Mouse (Mus musculus): ENCODE data around the gene Marco. TPM values are rescaled to one million over a fixed set of nuclear protein-coding genes. Genes with fewer than 3 reads are reported as not detected.

Marco gene
- polyA plus RNA-seq, 1 experiment from 2014 or later, result 2.7 TPM

GRCm38 (mm10) chr1:120468891-120469290 lies 35.9 kb downstream of the Marco start:
- Histone ChIP-seq H3K4me3 (ENCODE audit: inconsistent target) (no peak overlapping the region), H3K36me3 (ENCODE audit: inconsistent target) (no peaks in the 10 kb centered on the region), H3K79me2 (ENCODE audit: inconsistent target) (no peaks in the 10 kb centered on the region), H3K27ac (no peak overlapping the region)
- WGBS (ENCODE audit: missing documents), result 19% methylated on average over 15 of the region's 15 CpGs

DNA sequence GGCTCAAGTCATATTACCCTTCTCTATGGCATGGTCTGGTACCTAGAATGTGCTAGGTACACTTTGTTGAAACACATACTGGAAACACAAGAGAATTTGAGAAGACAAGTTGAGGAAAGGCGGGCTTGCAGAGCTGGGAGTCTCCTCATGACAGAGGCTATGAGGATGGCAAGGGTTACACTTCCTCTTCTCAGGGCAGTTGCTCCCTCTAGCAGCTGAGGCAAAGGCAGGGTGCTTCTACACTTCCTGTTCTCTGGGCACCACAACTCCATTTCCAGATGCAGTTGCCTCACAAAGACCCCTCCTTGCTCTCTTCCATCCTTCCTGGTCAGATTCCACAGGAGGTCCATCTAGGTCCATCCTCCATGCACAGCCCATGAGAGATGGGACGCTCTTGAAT lies 37.5 kb downstream of the Marco start:
- Histone ChIP-seq H3K36me3 (ENCODE audit: inconsistent target) (no peaks in the 10 kb centered on the region), H3K27ac (no peak overlapping the region), H3K79me2 (ENCODE audit: inconsistent target) (no peaks in the 10 kb centered on the region), H3K4me3 (ENCODE audit: inconsistent target) (no peak overlapping the region)
- WGBS (ENCODE audit: missing documents), result 43% methylated on average over 2 of the region's 2 CpGs

DNA sequence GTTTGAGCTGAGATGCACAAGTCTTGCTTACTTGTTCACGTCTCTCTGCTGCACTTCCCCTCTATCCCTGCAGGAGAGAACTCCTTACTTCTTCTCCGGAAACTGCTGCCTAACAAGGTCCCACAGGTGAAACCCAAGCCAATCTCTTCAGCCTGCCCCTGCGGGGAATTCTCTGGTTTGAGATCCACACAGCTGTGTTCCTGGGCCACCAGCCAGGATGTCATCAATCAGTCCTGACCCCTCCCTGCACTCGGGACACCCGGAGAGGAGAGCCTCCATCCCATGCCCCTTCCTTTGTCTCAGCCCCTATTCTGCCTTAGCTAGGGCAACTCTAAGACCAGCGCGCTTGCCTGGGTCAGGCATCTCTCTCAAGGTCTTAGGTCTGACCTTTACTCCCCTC lies 38.1 kb downstream of the Marco start:
- Histone ChIP-seq H3K4me3 (ENCODE audit: inconsistent target) (no peak overlapping the region), H3K79me2 (ENCODE audit: inconsistent target) (no peaks in the 10 kb centered on the region), H3K27ac (no peak overlapping the region), H3K36me3 (ENCODE audit: inconsistent target) (no peaks in the 10 kb centered on the region)
- 38% methylated on average over 7 of the region's 7 CpGs for WGBS (ENCODE audit: missing documents)

- Histone ChIP-seq H3K36me3 (ENCODE audit: inconsistent target) (no peaks in the 10 kb centered on the region), H3K4me3 (ENCODE audit: inconsistent target) (no peak overlapping the region), H3K27ac (no peak overlapping the region), H3K79me2 (ENCODE audit: inconsistent target) (no peaks in the 10 kb centered on the region)
- 83% methylated on average over 6 of the region's 6 CpGs for WGBS (ENCODE audit: missing documents)
These were observed 45.8 kb downstream of the Marco start for GRCm38 (mm10) chr1:120459032-120459431.

- 72% methylated on average over 5 of the region's 5 CpGs for WGBS (ENCODE audit: missing documents)
These were observed 46.3 kb downstream of the Marco start for GRCm38 (mm10) chr1:120458524-120458923.

DNA sequence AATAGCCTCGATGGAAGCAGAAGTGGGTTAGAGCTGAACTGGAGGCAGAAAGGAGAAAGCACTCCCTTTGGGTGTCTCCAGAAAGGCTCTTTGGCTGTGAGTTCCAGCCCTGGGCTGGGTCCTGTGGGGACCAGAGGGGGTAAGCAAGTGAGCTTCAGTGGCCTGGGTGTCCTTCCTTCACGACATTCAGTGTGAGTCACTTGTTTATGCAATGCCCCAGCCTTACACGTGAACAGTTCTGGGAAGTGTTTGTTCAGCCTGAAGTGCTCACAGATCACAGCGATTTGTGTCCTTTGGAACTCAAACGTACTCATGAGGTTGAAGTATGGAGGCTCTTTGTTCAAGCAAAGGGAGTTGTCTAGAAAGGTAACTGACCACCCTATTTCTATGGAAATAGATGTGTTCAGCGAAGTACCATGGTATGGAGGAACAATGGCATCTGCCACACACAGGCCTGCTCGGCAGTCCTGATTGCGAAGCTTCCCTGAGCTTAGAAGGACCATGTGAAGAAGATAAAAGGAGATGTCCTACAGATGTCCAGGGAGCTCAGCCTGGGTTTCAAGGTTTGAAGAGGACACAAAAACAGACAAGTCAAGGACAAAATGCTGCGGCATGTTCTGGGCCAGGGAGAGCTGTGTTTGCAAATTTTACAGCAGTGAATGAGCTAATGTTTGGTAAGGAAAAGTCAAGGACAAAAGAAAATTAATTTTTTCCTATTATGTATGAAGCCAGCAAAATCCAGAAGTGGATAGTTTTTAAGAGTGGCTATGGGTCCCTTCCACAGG lies 53.1 kb downstream of the Marco start:
- H3K27ac ChIP-seq, result no peak overlapping the region
- WGBS (ENCODE audit: missing documents), result 76% methylated on average over 9 of the region's 9 CpGs
- H3K79me2 ChIP-seq (ENCODE audit: inconsistent target), result no peaks in the 10 kb centered on the region

More at GRCm38 (mm10) chr1:120458524-120458923, 46.3 kb downstream of the Marco start:
- H3K79me2 ChIP-seq (ENCODE audit: inconsistent target), result no peaks in the 10 kb centered on the region
- H3K4me3 ChIP-seq (ENCODE audit: inconsistent target), result no peak overlapping the region
- H3K36me3 ChIP-seq (ENCODE audit: inconsistent target), result no peaks in the 10 kb centered on the region
- H3K27ac ChIP-seq, result no peak overlapping the region

DNA sequence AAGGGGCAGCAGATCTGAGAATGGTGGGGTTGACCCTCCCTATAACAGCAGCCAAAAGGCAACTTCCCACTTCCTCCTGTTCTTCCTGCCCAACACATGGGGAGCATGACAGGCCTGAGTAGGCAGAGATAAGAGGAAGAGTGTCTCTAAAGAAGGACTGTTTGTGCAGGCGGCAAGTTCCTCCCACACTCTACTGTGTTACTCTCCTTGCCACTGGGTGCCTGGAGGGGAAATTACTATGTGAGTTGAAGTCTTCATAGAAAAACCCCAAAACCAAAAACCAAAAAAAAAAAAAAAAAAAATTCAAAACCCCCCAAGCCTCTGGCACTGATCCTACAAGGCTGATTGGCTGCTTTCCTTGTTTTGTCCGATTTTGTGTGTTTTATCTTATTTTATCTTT lies 55.2 kb downstream of the Marco start:
- H3K79me2 ChIP-seq (ENCODE audit: inconsistent target), result no peaks in the 10 kb centered on the region
- no peak overlapping the region for H3K4me3 ChIP-seq (ENCODE audit: inconsistent target)
- WGBS (ENCODE audit: missing documents), result 0% methylated on average over 2 of the region's 2 CpGs
- H3K36me3 ChIP-seq (ENCODE audit: inconsistent target), result no peaks in the 10 kb centered on the region
- no peak overlapping the region for H3K27ac ChIP-seq

More for the DNA sequence above, 53.1 kb downstream of the Marco start:
- Histone ChIP-seq H3K4me3 (ENCODE audit: inconsistent target) (no peak overlapping the region), H3K36me3 (ENCODE audit: inconsistent target) (no peaks in the 10 kb centered on the region)

GRCm38 (mm10) chr1:120443228-120443639 lies 61.6 kb downstream of the Marco start:
- H3K79me2 ChIP-seq (ENCODE audit: inconsistent target), result no peaks in the 10 kb centered on the region
- no peak overlapping the region for H3K27ac ChIP-seq
- no peak overlapping the region for H3K4me3 ChIP-seq (ENCODE audit: inconsistent target)
- WGBS (ENCODE audit: missing documents), result 2% methylated on average over 3 of the region's 3 CpGs
- no peaks in the 10 kb centered on the region for H3K36me3 ChIP-seq (ENCODE audit: inconsistent target)

DNA sequence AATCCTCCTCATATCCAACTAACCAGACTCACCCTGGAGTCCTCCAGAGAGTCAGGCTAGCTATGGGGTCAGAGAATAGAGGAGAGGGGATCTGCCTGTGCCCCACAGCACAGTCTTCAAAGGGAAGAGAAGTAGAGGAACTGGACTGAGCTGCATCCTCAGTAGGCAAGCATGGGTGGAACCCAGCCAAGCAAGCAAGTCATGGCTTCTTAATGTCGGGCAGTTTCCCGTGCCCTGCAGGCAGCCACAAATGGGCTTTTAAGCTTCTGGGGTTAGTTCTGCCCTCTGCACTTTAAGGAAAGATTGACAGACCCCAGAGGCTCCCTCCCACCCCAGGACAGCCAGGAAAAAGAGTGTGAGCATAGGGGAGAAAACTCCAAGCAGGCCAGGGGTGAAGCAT lies 63.2 kb downstream of the Marco start:
- 18% methylated on average over 2 of the region's 2 CpGs for WGBS (ENCODE audit: missing documents)

DNA sequence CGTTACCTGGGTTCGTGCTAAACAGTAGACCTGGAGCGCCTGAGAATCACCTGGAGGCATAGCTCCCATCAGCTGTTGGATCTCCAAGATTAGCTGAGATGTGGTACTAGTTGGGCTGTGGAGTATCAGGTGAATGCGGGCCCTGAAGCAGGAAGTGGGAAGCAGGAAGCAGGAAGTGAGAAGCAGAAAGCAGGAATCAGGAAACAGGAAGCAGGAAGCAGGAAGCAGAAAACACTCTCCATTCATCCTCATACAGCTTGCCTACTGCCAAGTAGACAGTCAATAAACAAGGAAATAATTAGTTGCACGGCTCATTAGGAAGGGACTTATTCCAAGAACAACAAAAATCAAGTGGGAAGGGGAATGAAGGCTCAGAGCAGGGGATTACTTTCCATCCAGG lies 69.2 kb downstream of the Marco start:
- 86% methylated on average over 5 of the region's 5 CpGs for WGBS (ENCODE audit: missing documents)
- no peaks in the 10 kb centered on the region for H3K36me3 ChIP-seq (ENCODE audit: inconsistent target)
- no peaks in the 10 kb centered on the region for H3K79me2 ChIP-seq (ENCODE audit: inconsistent target)

More for the DNA sequence above, 63.2 kb downstream of the Marco start:
- no peak overlapping the region for H3K4me3 ChIP-seq (ENCODE audit: inconsistent target)
- H3K27ac ChIP-seq, result no peak overlapping the region
- no peaks in the 10 kb centered on the region for H3K36me3 ChIP-seq (ENCODE audit: inconsistent target)
- no peaks in the 10 kb centered on the region for H3K79me2 ChIP-seq (ENCODE audit: inconsistent target)

GRCm38 (mm10) chr1:120430171-120430570 lies 74.7 kb downstream of the Marco start:
- 49% methylated on average over 5 of the region's 5 CpGs for WGBS (ENCODE audit: missing documents)
- Histone ChIP-seq H3K79me2 (ENCODE audit: inconsistent target) (no peaks in the 10 kb centered on the region), H3K4me3 (ENCODE audit: inconsistent target) (no peak overlapping the region), H3K27ac (no peak overlapping the region), H3K36me3 (ENCODE audit: inconsistent target) (no peaks in the 10 kb centered on the region)

More for the DNA sequence above, 69.2 kb downstream of the Marco start:
- H3K4me3 ChIP-seq (ENCODE audit: inconsistent target), result no peak overlapping the region
- no peak overlapping the region for H3K27ac ChIP-seq

- Histone ChIP-seq H3K36me3 (ENCODE audit: inconsistent target) (no peaks in the 10 kb centered on the region), H3K79me2 (ENCODE audit: inconsistent target) (no peaks in the 10 kb centered on the region), H3K27ac (no peak overlapping the region), H3K4me3 (ENCODE audit: inconsistent target) (no peak overlapping the region)
- 86% methylated on average over 8 of the region's 8 CpGs for WGBS (ENCODE audit: missing documents)
These were observed 79.2 kb downstream of the Marco start for GRCm38 (mm10) chr1:120425587-120425986.

Other genes with a start within 250 kb of the Marco start
- 26.5 to 41.9 TPM (median 39.9 TPM) in 3 replicates for gene Steap3, start 232.3 kb downstream of the Marco start, polyA plus RNA-seq (2018)
- not detected in 3 replicates for gene C1ql2, start 164.4 kb downstream of the Marco start, polyA plus RNA-seq (2018)
- gene En1, start 97.4 kb upstream of the Marco start, polyA plus RNA-seq (2018), result not detected in 3 replicates

Data from macrophage (primary cell).